Mouse (Mus musculus) lung, embryonic 15.5 days (tissue): ENCODE measurements around the gene Klk7. TPM values are rescaled to one million over a fixed set of nuclear protein-coding genes. Genes with fewer than 3 reads are reported as not detected.

ENCODE experiments used
- ATAC-seq: fragments of 200-750 bp; cut with Nextera tagmentation; 2 replicates; pipeline ENCODE4 v1.8.0; 2017; ENCODE audit warnings: moderate number of reproducible peaks, borderline replicate concordance; ENCODE audit not compliant: low FRiP score, low TSS enrichment; ENCODE audit errors: extremely low read depth
- H3K27ac ChIP-seq: fragments of 300-500 bp; sonication (generic); 2 replicates; pipeline ENCODE4 v1.5.1; 2015; ENCODE audit warnings: moderate library complexity, mild to moderate bottlenecking, inconsistent platforms
- H3K27me3 ChIP-seq: fragments of 300-500 bp; sonication (generic); 2 replicates; pipeline ENCODE4 v1.6.1; 2015; ENCODE audit warnings: inconsistent platforms
- H3K36me3 ChIP-seq: fragments of 300-500 bp; sonication (generic); 2 replicates; pipeline ENCODE4 v1.6.1; 2015; ENCODE audit warnings: inconsistent platforms
- H3K4me1 ChIP-seq: fragments of 300-500 bp; sonication (generic); 2 replicates; pipeline ENCODE4 v1.6.1; 2015; ENCODE audit warnings: inconsistent platforms
- H3K4me2 ChIP-seq: fragments of 300-500 bp; sonication (generic); 2 replicates; pipeline ENCODE4 v1.6.1; 2015; ENCODE audit warnings: inconsistent platforms, mild to moderate bottlenecking, moderate library complexity
- H3K4me3 ChIP-seq: fragments of 300-500 bp; sonication (generic); 2 replicates; pipeline ENCODE4 v1.5.1; 2015; ENCODE audit warnings: mild to moderate bottlenecking, inconsistent platforms
- H3K9ac ChIP-seq: fragments of 300-500 bp; sonication (generic); 2 replicates; pipeline ENCODE4 v1.6.1; 2015; ENCODE audit warnings: inconsistent platforms
- H3K9me3 ChIP-seq: fragments of 300-500 bp; sonication (generic); 2 replicates; pipeline ENCODE4 v1.6.1; 2016; ENCODE audit warnings: inconsistent platforms
- WGBS: fragments of 180-500 bp; shearing (Covaris S2); methylation state at CpG from one replicate; pipeline ENCODE4 v1.1.7; 2015; 5-methylcytosine and 5-hydroxymethylcytosine counted together
- polyA plus RNA-seq: library from polyadenylated mRNA; unstranded; fragments of >200 nt; fragmentation: Nextera tagmentation; extraction: Ambion mirVana; gene quantifications from 2 replicates; pipeline ENCODE4 v1.2.1, GENCODE M21; 2015

The Klk7 gene
- polyA plus RNA-seq, 1 experiment from 2014 or later, result not detected

- 85% methylated on average over 10 of the region's 10 CpGs for WGBS
- ATAC-seq, result no peak
- Histone ChIP-seq H3K27ac (no peak overlapping the region), H3K4me1 (0 out of 2 replicates have a peak, but pooled peaks cover 7% of the 10 kb centered on the region), H3K9ac (no peak overlapping the region), H3K9me3 (no peaks in the 10 kb centered on the region), H3K4me3 (no peak overlapping the region), H3K4me2 (no peak overlapping the region), H3K36me3 (no peaks in the 10 kb centered on the region), H3K27me3 (peaks cover 5% of the 10 kb centered on the region)
Measured at GRCm38 (mm10) chr7:43778176-43778970, 32.7 kb upstream of the Klk7 start.

- Histone ChIP-seq H3K36me3 (no peaks in the 10 kb centered on the region), H3K4me1 (0 out of 2 replicates have a peak, but pooled peaks cover 7% of the 10 kb centered on the region), H3K4me2 (no peak overlapping the region), H3K9me3 (no peaks in the 10 kb centered on the region), H3K27ac (no peak overlapping the region), H3K27me3 (peaks cover 13% of the 10 kb centered on the region), H3K9ac (no peak overlapping the region), H3K4me3 (no peak overlapping the region)
- ATAC-seq, result no peak
- 33% methylated on average over 6 of the region's 6 CpGs for WGBS
Measured at GRCm38 (mm10) chr7:43780241-43780640, 30.9 kb upstream of the Klk7 start.

DNA sequence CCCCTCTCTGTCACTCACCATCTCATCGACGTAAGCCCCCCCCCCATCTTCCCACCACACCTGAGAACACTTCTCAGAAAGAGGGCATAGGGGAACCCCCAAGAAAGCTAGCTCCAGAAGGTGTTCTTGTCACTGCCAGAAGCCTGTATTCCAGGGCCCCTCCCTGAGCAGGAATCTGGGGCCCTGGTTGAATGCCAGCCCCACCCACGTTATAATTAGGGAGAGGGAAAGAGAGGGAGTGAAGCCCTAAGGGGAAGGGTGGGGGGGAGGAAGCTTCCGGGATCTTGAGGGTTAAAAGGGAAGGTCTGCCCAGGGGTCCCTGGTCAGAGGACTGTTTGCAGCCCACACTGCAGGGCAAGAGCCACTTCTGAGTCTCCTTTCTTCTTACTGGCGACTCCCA lies 30.3 kb upstream of the Klk7 start, which contains the start of gene Klk10:
Klk10 (plus strand) TSS at position 290 of the 400 bp plus-strand sequence.
- ATAC-seq, result no peak
- no peak within 1 kb of the TSS for H3K27ac ChIP-seq
- WGBS, result 40% methylated on average over 5 of the region's 5 CpGs

DNA sequence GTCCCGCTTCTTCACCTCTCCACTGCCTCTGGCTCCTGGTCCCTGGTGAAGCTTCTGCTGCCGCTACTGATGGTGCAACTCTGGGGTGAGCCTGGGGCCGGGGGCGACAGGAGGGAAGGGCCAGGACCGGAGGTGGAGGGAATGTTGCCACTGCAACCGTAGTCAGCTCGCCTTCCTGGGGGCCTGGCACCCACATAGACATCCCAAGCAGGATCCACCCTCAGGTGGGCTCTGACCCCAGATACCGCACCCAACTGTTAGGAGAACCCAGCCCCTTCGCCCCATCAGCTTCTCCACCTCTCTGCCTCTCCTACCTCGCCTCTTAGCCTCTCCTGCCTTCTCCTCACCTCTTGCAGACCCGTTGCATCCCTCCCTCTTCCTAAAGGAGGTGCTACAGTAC lies 29.6 kb upstream of the Klk7 start:
- Histone ChIP-seq H3K9me3 (no peaks in the 10 kb centered on the region), H3K27ac (no peak overlapping the region), H3K4me1 (0 out of 2 replicates have a peak, but pooled peaks cover 7% of the 10 kb centered on the region), H3K36me3 (no peaks in the 10 kb centered on the region), H3K27me3 (peaks cover 13% of the 10 kb centered on the region), H3K9ac (no peak overlapping the region), H3K4me3 (no peak overlapping the region), H3K4me2 (no peak overlapping the region)
- WGBS, result 77% methylated on average over 11 of the region's 11 CpGs
- ATAC-seq, result no peak

More for the DNA sequence above, 30.3 kb upstream of the Klk7 start, which contains the start of gene Klk10:
- Histone ChIP-seq H3K4me1 (0 out of 2 replicates have a peak, but pooled peaks cover 7% of the 10 kb centered on the region), H3K4me3 (no peak within 1 kb of the TSS), H3K9ac (no peak within 1 kb of the TSS), H3K9me3 (no peaks in the 10 kb centered on the region), H3K36me3 (no peaks in the 10 kb centered on the region), H3K4me2 (no peak within 1 kb of the TSS), H3K27me3 (peaks cover 13% of the 10 kb centered on the region)

- H3K4me3 ChIP-seq, result peak overlapping the region; percentile 28; the same call in 1 of the 2 replicates
- no peaks in the 10 kb centered on the region for H3K9me3 ChIP-seq
- H3K4me2 ChIP-seq, result peak overlapping the region; percentile 65
- peak; percentile 35; the same call in 1 of the 2 replicates for ATAC-seq
- H3K4me1 ChIP-seq, result 0 out of 2 replicates have a peak, but pooled peaks cover 7% of the 10 kb centered on the region
- H3K27ac ChIP-seq, result no peak overlapping the region
- no peaks in the 10 kb centered on the region for H3K36me3 ChIP-seq
- WGBS, result 8% methylated on average over 36 of the region's 36 CpGs
- H3K27me3 ChIP-seq, result peaks cover 13% of the 10 kb centered on the region
- peak overlapping the region; percentile 34; the same call in 1 of the 2 replicates for H3K9ac ChIP-seq
Measured at GRCm38 (mm10) chr7:43782275-43783265, 28.5 kb upstream of the Klk7 start.

- 0 out of 2 replicates have a peak, but pooled peaks cover 7% of the 10 kb centered on the region for H3K4me1 ChIP-seq
- no peak for ATAC-seq
- 74% methylated on average over 1 of the region's 1 CpGs for WGBS
Measured at GRCm38 (mm10) chr7:43785286-43785685, 25.8 kb upstream of the Klk7 start.

GRCm38 (mm10) chr7:43788096-43788495 lies 23.0 kb upstream of the Klk7 start:
- H3K36me3 ChIP-seq, result no peaks in the 10 kb centered on the region
- no peak for ATAC-seq
- H3K9ac ChIP-seq, result no peak overlapping the region
- H3K9me3 ChIP-seq, result no peaks in the 10 kb centered on the region
- 63% methylated on average over 3 of the region's 3 CpGs for WGBS
- no peak overlapping the region for H3K27ac ChIP-seq
- no peak overlapping the region for H3K4me3 ChIP-seq
- H3K4me1 ChIP-seq, result no peaks in the 10 kb centered on the region
- peaks cover 11% of the 10 kb centered on the region for H3K27me3 ChIP-seq
- H3K4me2 ChIP-seq, result no peak overlapping the region

More at GRCm38 (mm10) chr7:43785286-43785685, 25.8 kb upstream of the Klk7 start:
- H3K9me3 ChIP-seq, result no peaks in the 10 kb centered on the region
- no peaks in the 10 kb centered on the region for H3K36me3 ChIP-seq
- H3K27me3 ChIP-seq, result peaks cover 13% of the 10 kb centered on the region
- no peak overlapping the region for H3K4me3 ChIP-seq
- no peak overlapping the region for H3K9ac ChIP-seq
- H3K27ac ChIP-seq, result no peak overlapping the region
- no peak overlapping the region for H3K4me2 ChIP-seq

DNA sequence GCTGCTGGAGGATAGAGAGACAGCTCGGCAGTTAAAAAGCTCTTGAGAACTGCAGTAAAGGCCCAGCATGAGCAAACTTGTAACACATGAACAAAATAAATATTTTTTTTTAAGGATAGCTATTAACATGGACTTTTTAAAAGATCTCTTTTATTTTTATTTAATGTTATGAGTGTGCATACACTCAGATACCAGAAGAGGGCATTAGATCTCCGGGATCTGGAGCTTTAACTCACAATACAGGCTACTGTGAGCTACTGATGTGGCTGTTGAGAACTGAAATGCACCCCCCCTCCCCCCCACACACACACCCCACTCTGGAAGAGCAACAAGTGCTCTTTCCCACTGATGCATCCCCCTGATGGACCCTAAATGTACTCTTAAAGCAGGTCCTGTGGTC lies 21.8 kb upstream of the Klk7 start:
- no peak overlapping the region for H3K27ac ChIP-seq
- no peak overlapping the region for H3K9ac ChIP-seq
- no peaks in the 10 kb centered on the region for H3K9me3 ChIP-seq
- H3K36me3 ChIP-seq, result no peaks in the 10 kb centered on the region
- peaks cover under 1% of the 10 kb centered on the region; the same call in 1 of the 2 replicates for H3K27me3 ChIP-seq
- 52% methylated on average over 2 of the region's 2 CpGs for WGBS
- no peak overlapping the region for H3K4me2 ChIP-seq
- no peak overlapping the region for H3K4me3 ChIP-seq
- no peak for ATAC-seq
- no peaks in the 10 kb centered on the region for H3K4me1 ChIP-seq

- Histone ChIP-seq H3K36me3 (no peaks in the 10 kb centered on the region), H3K27me3 (peaks cover 8% of the 10 kb centered on the region; the same call in 1 of the 2 replicates), H3K4me3 (no peak within 1 kb of the TSS), H3K27ac (no peak within 1 kb of the TSS), H3K9ac (no peak within 1 kb of the TSS), H3K9me3 (no peaks in the 10 kb centered on the region), H3K4me1 (peaks cover 6% of the 10 kb centered on the region), H3K4me2 (no peak within 1 kb of the TSS)
- no peak for ATAC-seq
- WGBS, result 65% methylated on average over 7 of the region's 7 CpGs
Measured at GRCm38 (mm10) chr7:43791591-43791990, 19.5 kb upstream of the Klk7 start, which contains the start of gene Klk9. TSS of gene Klk9 (plus strand) at chr7:43791891.

DNA sequence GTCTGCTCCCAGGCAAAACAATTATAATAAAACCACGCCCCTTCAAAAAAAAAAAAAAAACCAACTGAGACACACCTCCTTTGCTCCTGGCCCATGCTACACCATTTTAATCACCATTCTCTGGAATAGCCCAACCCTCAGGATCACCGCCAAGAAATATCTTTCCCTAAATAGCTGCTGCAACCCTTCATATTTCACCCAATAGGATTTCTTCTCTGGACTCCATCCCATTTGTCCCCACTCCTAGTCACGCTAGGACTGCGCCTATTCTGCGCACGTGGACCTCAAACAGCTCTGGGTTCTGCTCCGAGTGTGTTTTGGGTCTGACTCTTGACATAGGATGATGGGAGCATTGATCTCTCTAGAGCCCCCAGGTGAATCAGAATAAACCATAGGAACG lies 14.7 kb upstream of the Klk7 start:
- Histone ChIP-seq H3K4me2 (peak overlapping the region; percentile 87), H3K9me3 (no peaks in the 10 kb centered on the region), H3K4me3 (peak overlapping the region; percentile 55), H3K36me3 (no peaks in the 10 kb centered on the region), H3K9ac (0 out of 2 replicates have a peak overlapping the region, but pooled peaks have one; percentile 38), H3K27ac (no peak overlapping the region), H3K4me1 (peaks cover 22% of the 10 kb centered on the region), H3K27me3 (peaks cover 9% of the 10 kb centered on the region; the same call in 1 of the 2 replicates)
- no peak for ATAC-seq
- WGBS, result 2% methylated on average over 8 of the region's 8 CpGs

DNA sequence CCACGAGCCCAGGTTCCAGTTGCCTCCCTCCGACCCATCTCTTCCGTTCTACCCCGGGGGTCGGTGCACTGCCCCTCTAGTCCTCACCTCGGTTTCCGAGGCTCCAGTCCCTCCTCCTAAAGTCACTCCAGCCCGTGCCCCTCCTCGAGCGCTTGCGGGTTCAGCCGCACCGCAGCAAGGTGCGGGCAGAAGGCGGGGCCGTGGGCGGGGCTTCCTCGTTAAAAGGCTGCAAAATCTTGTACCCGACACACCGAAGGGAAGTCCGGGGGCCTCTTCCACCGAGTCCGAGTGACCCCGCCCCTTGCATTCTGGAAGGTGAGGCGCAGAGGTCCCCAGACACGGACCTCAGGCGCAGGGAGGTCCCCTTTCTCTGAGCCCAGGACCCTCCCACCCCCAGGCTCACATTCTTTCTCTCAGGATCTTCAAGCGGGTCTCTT lies 13.7 kb upstream of the Klk7 start, which contains the start of gene Klk8:
Klk8 (plus strand) TSS at position 245 of the 437 bp plus-strand sequence.
- WGBS, result 0% methylated on average over 28 of the region's 28 CpGs
- ATAC-seq, result peak; percentile 35; the same call in 1 of the 2 replicates
- Histone ChIP-seq H3K27ac (no peak within 1 kb of the TSS), H3K4me3 (peak within 1 kb of the TSS; percentile 55), H3K4me2 (peak within 1 kb of the TSS; percentile 87), H3K36me3 (no peaks in the 10 kb centered on the region), H3K4me1 (peaks cover 22% of the 10 kb centered on the region), H3K9ac (peak within 1 kb of the TSS; percentile 38), H3K9me3 (no peaks in the 10 kb centered on the region), H3K27me3 (peaks cover 9% of the 10 kb centered on the region; the same call in 1 of the 2 replicates)
